Mouse (Mus musculus) B cell, adult 2 months (primary cell): ENCODE data around the gene Trmt2a.

Source experiments
- DNase-seq, 2 experiments: peaks; one replicate each; pipeline ENCODE4 v3.0.0; 2022

Trmt2a gene

GRCm38 (mm10) chr16:18248433-18249363 is at the start of gene Trmt2a, which contains the start of gene Ranbp1:
TSS of gene Trmt2a (plus strand) at chr16:18248679.
TSS of gene Ranbp1 (minus strand) at chr16:18248732.
- DNase-seq = peak; percentile 97 to 98

GRCm38 (mm10) chr16:18200062-18200461 is 48.4 kb upstream of the Trmt2a start:
- no peak for DNase-seq

DNA sequence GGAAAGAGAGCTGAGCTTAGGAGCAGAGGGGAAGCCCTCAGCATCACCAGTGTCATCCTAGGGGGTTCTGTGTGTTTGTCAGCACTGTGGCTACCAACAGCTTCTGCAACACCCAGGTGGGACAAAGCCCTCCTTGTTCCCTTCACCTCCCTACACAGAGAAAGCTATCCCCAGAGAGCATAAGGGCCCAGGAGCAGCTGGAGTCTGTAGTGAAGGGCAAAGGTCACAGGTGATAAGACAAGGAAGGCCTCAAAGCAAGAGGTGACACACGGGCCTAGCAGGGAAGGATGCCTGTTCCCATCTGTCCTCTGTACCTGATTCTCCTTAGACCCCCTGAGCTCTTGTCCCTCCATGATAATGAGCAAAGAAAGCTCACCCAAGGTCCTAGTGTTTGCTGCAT is 46.9 kb upstream of the Trmt2a start:
- no peak for DNase-seq

GRCm38 (mm10) chr16:18202061-18202460 is 46.4 kb upstream of the Trmt2a start:
- no peak for DNase-seq

DNA sequence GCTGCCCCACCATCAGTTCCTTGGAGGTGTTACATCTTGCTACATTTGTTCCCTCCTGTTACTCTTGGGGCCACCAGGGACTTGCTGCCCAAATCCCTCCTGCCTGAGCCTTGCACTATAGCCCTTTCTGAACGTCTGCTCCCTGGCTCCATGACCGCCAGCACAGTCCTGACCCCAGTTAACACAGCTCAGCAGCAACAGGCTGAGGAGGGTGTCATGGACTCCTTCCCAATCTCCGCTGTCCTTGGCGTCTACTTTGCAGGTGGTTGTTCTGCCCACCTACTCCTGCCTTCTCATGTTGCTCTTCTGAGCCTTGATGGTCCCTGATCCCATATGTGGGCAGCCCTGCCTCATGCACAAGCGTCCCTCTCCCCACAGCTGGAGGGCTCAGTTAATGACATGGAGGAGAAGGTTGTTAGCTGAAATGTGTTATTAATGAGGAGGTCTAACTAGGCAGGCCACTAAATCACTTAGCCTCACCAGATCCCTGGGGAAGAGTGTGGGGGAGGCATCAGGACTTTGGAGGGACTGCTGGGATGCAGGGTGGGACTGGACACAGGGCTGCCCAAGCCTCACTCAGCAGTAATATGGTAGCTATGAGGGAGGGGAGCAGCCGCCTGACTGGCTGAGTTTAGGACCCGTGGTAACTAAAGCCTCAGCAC is 44.9 kb upstream of the Trmt2a start:
- DNase-seq = no peak

DNA sequence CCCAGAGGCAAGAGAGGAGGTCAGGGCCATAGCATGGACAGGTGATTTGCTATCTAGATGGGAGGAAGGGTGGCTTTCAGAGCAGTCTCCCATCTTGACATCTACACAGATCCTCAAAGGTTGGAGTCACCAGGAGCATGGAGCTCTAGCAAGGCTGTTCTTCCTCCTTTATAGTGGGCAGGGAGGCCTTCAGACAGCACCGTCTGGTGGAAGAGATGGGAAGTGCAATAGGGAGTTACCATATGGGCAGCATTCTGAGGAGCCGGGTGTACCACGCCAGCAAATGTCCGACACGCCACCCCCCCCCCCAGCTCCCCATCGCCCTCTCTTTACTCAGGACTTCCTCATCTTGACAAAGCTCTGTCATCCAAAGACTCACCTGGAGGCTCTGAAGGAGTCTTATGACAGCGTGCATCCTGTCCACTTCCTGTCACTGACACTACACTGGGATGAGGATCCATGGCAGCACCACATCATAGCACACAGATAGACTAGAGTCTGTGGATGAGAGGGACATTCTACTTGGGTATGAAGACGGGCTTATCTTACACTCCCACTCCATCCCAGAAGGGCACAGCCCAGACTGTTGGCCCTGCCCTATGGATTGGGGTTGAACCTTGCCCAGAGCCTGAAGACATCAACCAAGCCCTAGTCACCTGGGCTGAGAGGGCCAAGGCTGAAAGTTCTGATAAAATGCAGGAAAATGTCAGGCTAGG is 37.6 kb upstream of the Trmt2a start:
- DNase-seq = peak; percentile 73 to 76

DNA sequence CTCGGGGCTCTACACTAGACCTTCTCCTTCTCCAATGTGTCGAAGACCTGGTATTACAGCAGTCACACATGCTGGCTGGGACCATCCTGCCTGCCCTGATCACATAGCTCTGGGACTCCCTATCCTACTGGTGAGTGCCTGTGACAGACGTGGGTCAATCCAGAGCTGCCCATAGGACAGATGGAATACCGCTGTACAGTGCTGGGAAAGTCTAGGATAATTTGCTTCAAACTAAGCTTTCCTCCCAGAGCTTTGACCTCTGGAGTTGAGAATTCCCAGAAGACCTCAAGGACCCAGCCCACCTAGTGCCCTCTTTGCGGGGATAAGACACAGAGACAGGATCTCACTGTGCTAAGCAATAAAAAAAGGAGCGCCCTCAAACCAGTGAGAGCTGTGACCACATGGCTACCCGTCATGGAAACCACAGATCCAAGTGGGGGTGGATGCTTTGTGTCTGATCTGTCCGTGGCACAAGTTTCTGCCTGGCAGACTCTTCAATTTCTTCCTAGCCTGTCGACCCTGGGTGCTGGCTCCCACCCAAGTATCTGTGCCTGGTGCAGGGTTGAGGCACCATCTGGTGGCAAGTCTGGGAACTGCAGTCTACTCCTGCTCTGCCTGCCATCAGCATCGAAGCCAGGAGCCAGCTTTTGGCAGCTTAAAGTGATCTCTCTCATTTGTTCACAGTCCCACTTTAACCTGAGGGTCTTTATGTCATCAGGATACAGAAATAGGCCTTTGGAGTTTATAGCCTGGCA is 36.9 kb upstream of the Trmt2a start:
- peak; percentile 85 to 86 for DNase-seq

GRCm38 (mm10) chr16:18213689-18214088 is 34.8 kb upstream of the Trmt2a start:
- DNase-seq = no peak

DNA sequence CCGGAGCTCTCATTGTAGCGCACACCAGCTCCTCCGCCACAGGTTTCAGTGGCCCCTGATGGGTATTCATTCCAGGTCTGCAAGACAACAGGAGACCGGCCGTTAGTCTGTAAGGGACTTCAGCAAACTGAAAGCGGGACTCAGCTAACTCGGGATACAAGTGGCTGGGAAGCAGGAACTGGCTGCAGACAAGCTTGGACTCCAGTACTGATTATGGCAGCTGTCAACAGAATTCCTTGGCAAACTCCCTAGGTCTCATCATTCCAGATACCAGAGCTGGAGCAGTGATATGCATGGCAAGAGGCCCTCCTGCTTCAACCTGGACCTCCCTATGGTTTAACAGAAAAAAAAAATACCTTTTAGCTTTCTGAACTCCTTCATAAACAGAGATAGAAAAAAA is 33.6 kb upstream of the Trmt2a start:
- DNase-seq = no peak

DNA sequence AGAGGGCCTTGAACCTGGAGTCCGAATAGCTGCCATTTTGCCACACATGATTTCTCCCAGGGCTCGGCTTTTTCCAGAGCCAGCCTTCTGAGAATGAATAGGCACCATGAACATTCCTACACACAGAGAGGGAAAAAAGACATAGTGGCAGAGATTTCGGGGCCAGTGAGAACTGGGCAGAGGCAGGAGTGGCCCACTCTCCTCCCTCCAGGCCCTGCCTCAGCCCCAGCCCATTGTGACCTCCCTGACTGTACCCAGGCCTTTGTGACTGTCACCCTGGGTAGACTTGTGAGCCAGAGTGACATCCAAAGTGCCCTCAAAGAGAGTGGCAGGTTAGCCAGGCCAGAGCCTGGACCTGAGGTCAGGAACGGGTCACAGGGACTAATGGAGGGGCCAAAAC is 30.9 kb upstream of the Trmt2a start, which contains the start of gene Ccdc188:
Ccdc188 (plus strand) TSS at position 301 of the 400 bp plus-strand sequence.
- no peak for DNase-seq

DNA sequence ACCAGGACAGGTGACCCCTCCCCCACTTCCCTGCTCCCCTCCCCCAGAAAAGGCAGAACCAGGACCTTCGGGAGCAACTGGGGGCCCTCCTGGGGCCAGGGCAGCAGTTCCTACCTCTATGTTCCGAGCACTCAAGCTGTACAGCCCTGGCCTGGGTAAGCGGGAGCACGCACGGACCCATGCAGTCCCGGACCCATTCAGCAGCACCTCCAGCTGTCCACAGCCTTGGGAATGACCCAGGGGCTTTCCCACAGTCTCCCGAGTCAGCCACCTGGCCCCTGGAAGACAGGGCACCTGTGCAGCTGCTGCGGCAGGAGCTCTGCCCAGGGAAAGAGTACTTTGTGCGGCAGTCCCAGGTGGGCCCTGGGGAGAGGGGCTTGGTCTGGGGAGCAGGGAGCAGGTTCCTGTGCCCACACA is 29.9 kb upstream of the Trmt2a start:
- DNase-seq = no peak

DNA sequence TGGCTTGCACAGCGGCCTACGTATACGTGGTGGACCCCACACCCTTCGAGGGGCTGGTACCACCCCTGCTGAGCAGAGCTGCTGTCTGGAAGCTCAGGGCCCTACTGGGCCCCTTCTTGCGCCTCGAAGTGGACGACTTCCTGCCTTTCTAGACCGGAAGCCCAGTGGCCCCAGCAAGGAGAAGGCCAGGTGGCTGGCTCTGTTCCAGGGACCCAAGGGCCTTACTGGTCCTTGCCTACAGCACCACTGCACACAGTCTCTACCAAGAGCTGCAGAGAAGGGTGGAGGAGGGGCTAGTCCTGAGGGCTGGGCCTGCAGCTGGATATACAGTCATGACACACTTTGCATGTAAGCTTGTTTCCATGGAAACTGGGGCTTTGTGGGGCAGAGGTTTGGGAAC is 28.5 kb upstream of the Trmt2a start:
- DNase-seq = no peak

DNA sequence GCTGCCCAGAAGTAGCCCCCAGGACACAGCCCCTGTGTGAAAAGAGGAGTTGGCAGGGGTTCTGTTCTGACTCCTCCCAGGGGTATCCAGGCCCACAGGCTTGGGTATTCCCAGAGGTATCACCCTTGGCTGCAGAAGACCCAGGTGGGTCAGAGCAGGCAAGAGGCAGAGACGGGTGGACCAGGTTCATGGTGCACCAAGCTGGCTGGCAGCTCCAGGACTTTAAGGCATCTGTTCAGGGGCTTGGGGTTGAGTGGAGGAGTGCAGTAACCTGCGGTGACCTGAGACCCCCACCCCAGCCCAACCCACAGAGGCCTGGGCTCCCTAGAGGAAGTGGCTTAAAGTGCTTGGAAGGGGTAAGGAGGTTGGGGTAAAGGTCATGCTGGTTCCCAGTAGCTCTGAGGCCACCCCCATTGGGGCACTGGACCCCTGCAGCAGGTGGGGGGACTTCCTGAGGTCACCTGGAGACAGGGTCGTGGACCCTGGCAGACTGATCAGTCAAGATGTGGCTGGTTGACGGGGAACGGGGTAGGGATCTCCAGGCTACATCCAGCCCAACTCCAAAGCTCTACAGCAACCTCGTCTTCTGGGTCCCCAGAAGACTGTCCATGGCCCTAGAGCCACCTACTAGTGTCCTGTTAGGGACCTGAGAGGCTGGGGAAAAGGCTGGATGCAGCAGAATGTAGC is 27.5 kb upstream of the Trmt2a start:
- DNase-seq = no peak

DNA sequence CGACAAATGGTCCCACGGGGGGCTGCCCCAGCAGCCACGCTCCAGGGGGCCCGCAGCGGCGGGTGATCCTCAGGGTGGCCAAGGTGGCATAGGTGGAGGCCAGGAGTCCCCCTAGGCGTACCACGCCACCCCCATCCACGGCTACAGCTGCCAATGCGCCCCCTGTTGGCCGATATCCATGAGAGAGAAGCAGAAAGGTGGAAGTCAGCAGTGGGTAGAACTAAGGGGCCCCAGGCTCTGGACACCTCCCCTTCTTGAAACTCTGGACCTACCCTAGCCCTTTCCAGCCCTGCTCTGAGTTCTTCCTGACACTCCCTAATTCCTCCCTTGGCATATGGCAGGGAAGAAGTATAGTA is 27.0 kb upstream of the Trmt2a start:
- DNase-seq = peak; percentile 28 to 34

GRCm38 (mm10) chr16:18222188-18222587 is 26.3 kb upstream of the Trmt2a start:
- DNase-seq = no peak

GRCm38 (mm10) chr16:18227187-18227586 is 21.3 kb upstream of the Trmt2a start:
- DNase-seq = no peak

- DNase-seq = no peak
Observed at GRCm38 (mm10) chr16:18227897-18228422, 20.5 kb upstream of the Trmt2a start.

- no peak for DNase-seq
Observed at GRCm38 (mm10) chr16:18228856-18229255, 19.6 kb upstream of the Trmt2a start.

DNA sequence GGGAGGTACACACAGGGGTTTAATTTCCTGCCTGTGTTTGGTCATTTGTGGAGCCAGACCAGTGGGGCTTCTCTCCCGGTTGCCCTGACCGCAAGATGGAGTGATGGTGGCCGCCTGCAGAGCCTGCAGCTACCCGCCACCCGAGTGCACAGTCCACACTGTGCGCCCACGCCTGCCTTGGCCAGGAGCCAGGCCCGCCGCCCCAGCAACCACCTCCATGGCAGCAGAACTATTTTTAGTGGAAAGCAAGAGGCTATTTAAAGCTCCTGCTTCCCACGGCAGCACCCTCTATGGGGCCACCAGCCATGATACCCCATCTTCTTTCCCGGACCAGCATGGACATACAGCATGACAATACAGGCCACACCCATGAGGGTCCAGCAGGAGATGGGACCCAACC is 18.9 kb upstream of the Trmt2a start:
- no peak for DNase-seq

DNA sequence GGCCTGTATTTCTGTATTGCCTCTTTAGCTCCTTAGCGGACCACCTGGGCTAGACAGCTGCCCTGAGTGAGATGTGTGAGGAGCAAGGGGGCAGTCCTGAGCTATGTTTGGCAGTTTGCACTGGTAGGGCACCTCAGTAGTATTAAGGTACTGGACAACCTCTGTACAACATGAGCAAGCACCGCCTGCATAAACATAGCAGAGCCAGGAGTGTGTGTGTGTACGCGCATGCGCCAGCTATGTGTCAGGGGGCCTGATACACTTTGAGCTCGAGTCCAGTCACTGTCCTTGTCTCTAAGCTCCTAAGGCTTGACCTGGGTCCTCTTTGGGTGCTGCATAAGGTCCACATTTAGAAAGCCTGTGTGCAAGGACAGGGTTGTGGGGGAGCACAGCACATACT is 17.9 kb upstream of the Trmt2a start:
- no peak for DNase-seq

DNA sequence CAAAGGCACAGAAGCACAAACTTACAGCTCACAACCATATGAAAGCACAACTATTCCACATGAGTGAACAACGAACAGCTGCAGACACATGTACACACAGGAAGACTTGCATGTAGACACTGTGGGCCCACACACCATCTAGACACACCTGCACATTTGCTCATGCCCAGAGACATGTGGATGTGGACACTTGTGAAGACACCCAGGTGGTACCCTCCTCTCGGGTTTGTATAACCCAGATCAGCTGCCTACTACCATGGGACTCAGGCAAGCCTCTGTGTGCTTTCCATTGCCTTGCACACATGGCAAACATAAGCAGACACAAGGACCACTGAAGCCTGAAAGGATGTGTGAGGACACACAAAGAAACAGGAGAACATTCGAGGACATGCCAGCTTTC is 17.4 kb upstream of the Trmt2a start:
- DNase-seq = no peak

- no peak for DNase-seq
Observed at GRCm38 (mm10) chr16:18231451-18231850, 17.0 kb upstream of the Trmt2a start.
